ENCODE assay signal across 10 mouse cellular contexts in the genomic region with DNA sequence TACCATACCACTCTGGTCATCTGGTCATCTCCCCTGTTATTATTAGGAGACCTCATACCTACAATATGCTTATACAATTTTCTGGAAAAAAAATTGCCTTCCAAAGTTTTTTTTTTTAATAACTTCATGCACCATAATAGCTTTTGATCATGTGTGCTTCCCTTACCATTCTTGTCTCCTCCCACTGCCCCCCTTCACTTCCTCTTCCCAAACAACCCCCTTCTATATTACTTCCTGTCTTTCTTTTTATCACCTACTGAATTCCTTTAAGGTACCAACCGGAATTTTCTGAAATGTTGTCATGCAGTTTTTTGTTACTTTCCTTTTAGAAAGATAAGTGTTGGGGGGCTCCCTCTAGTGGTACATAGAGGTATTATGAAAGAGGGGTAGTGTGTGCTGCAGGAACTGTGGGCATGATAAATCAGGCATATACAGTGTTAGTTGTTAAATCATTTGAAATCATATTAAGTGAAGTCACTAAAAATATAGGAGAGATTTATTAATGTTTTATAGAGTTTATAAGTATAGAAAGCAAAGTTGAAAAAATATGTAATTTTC. TPM values are rescaled to one million over a fixed set of nuclear protein-coding genes. Genes with fewer than 3 reads are reported as not detected.
DNase-seq lines count a peak whose midpoint lies in the region; ATAC-seq lines count a peak whose summit lies in the region.
"Had no signal": no experiment of that assay in that cellular context is flagged by ENCODE, and none has a peak within 500 bp of the region (broad histone marks: within the 10 kb centered on the region; RNA-seq: fewer than 3 reads in every experiment).

No protein-coding gene starts in this region.

- 5% methylated on average over 1 of the region's 1 CpGs for WGBS in intestine, embryonic 14.5 days
- WGBS in intestine, embryonic 15.5 days, result 2% methylated on average over 1 of the region's 1 CpGs
- 4% methylated on average over 1 of the region's 1 CpGs for WGBS in midbrain, embryonic 15.5 days

- no peak overlapping the region for H3K4me2 ChIP-seq in intestine, embryonic 14.5 days (ENCODE audit: low read length)
- H3K4me2 ChIP-seq in intestine, embryonic 15.5 days (replicated peaks), result no peak overlapping the region
- no peak overlapping the region for H3K4me2 ChIP-seq in midbrain, embryonic 15.5 days
- H3K4me2 ChIP-seq: embryonic facial prominence, embryonic 15.5 days had no signal

- no peaks in the 10 kb centered on the region for H3K27me3 ChIP-seq in intestine, embryonic 14.5 days (replicated peaks; ENCODE audit: control insufficient read depth, insufficient read depth, low read length)
- H3K27me3 ChIP-seq in intestine, embryonic 15.5 days (replicated peaks), result no peaks in the 10 kb centered on the region
- H3K27me3 ChIP-seq in midbrain, embryonic 15.5 days (replicated peaks), result no peaks in the 10 kb centered on the region
- H3K27me3 ChIP-seq: embryonic facial prominence, embryonic 15.5 days had no signal

- ATAC-seq in intestine, embryonic 14.5 days (replicated peaks; ENCODE audit: low FRiP score, low TSS enrichment, low read depth), result no peak
- no peak for ATAC-seq in intestine, embryonic 15.5 days
- ATAC-seq in midbrain, embryonic 15.5 days (replicated peaks), result peak; percentile 64; the same call in 1 of the 2 replicates

- peak; percentile 51 for DNase-seq in intestine, embryonic 14.5 days (ENCODE audit: low spot score)
- peak; percentile 18 for DNase-seq in urinary bladder, postnatal 25 days (ENCODE audit: low spot score)
- no peak for DNase-seq in urinary bladder, postnatal 10 days (ENCODE audit: low spot score)
- DNase-seq in c-Kit-positive CD71-positive TER-119-positive erythroid progenitor cells, embryonic 14.5 days (ENCODE audit: low spot score), result peak; percentile 69
- peak; percentile 91 for DNase-seq in induced T-regulatory cell, adult 2 months (ENCODE audit: low read depth)
- DNase-seq in urinary bladder, adult 2 months (ENCODE audit: low spot score), result no peak

- no peak overlapping the region for H3K9ac ChIP-seq in intestine, embryonic 14.5 days (ENCODE audit: low read length)
- no peak overlapping the region for H3K9ac ChIP-seq in intestine, embryonic 15.5 days
- no peak overlapping the region for H3K9ac ChIP-seq in midbrain, embryonic 15.5 days
- H3K9ac ChIP-seq: embryonic facial prominence, embryonic 15.5 days had no signal

- 0 out of 2 replicates have a peak, but pooled peaks cover 5% of the 10 kb centered on the region for H3K4me1 ChIP-seq in intestine, embryonic 14.5 days (replicated peaks; ENCODE audit: control insufficient read depth, insufficient read depth, low read length)
- H3K4me1 ChIP-seq in intestine, embryonic 15.5 days (replicated peaks), result no peaks in the 10 kb centered on the region
- no peaks in the 10 kb centered on the region for H3K4me1 ChIP-seq in midbrain, embryonic 15.5 days
- H3K4me1 ChIP-seq: embryonic facial prominence, embryonic 15.5 days had no signal

- no peak overlapping the region for H3K27ac ChIP-seq in intestine, embryonic 14.5 days (ENCODE audit: low read depth)
- no peak overlapping the region for H3K27ac ChIP-seq in intestine, embryonic 15.5 days
- no peak overlapping the region for H3K27ac ChIP-seq in midbrain, embryonic 15.5 days
- H3K27ac ChIP-seq: embryonic facial prominence, embryonic 15.5 days; macrophage had no signal

- H3K36me3 ChIP-seq in intestine, embryonic 14.5 days (ENCODE audit: control insufficient read depth, insufficient read depth, low read length), result peaks cover 20% of the 10 kb centered on the region
- peaks cover 7% of the 10 kb centered on the region; the same call in 1 of the 2 replicates for H3K36me3 ChIP-seq in intestine, embryonic 15.5 days
- H3K36me3 ChIP-seq in midbrain, embryonic 15.5 days (replicated peaks), result 0 out of 2 replicates have a peak, but pooled peaks cover 7% of the 10 kb centered on the region

- no peaks in the 10 kb centered on the region for H3K9me3 ChIP-seq in intestine, embryonic 14.5 days (ENCODE audit: control insufficient read depth, low read length)
- no peaks in the 10 kb centered on the region for H3K9me3 ChIP-seq in intestine, embryonic 15.5 days
- no peaks in the 10 kb centered on the region for H3K9me3 ChIP-seq in midbrain, embryonic 15.5 days
- H3K9me3 ChIP-seq: embryonic facial prominence, embryonic 15.5 days had no signal

- H3K4me3 ChIP-seq in intestine, embryonic 14.5 days (ENCODE audit: low read depth, low read length), result no peak overlapping the region
- no peak overlapping the region for H3K4me3 ChIP-seq in intestine, embryonic 15.5 days (replicated peaks)
- no peak overlapping the region for H3K4me3 ChIP-seq in midbrain, embryonic 15.5 days
- H3K4me3 ChIP-seq: embryonic facial prominence, embryonic 15.5 days had no signal

RNA-seq across cellular contexts. Expression of a gene that starts 55.8 kb away (rescaled TPM):
- polyA plus RNA-seq in intestine, embryonic 14.5 days (2014; fragmentation: Nextera tagmentation; extraction: Ambion mirVana), result 3.6 and 4.1 TPM in 2 replicates
- 2.3 and 2.4 TPM in 2 replicates for polyA plus RNA-seq in intestine, embryonic 15.5 days (2015; fragmentation: Nextera tagmentation; extraction: Ambion mirVana)
- 26.7 and 28.3 TPM in 2 replicates for polyA plus RNA-seq in midbrain, embryonic 15.5 days (2015; fragmentation: Nextera tagmentation; extraction: Ambion mirVana)
- polyA plus RNA-seq in urinary bladder, adult 2 months (2012; rRNA removed), result 11.0 and 14.3 TPM in 2 replicates

RNA-seq across cellular contexts. Expression of a gene that starts 58.1 kb away (rescaled TPM):
- 14.7 and 15.7 TPM in 2 replicates for polyA plus RNA-seq in intestine, embryonic 14.5 days (2014; fragmentation: Nextera tagmentation; extraction: Ambion mirVana)
- polyA plus RNA-seq in intestine, embryonic 15.5 days (2015; fragmentation: Nextera tagmentation; extraction: Ambion mirVana), result 19.2 and 20.3 TPM in 2 replicates
- 9.2 and 9.9 TPM in 2 replicates for polyA plus RNA-seq in midbrain, embryonic 15.5 days (2015; fragmentation: Nextera tagmentation; extraction: Ambion mirVana)
- polyA plus RNA-seq in urinary bladder, adult 2 months (2012; rRNA removed), result 5.6 and 7.2 TPM in 2 replicates

Comparison
In these comparisons a context has a peak if more than half of its experiments do, and no peak if none do; other contexts are left out.
1. DNase-seq: peak in intestine, embryonic 14.5 days (single experiment), urinary bladder, postnatal 25 days (single experiment), c-Kit-positive CD71-positive TER-119-positive erythroid progenitor cells, embryonic 14.5 days (single experiment) and induced T-regulatory cell, adult 2 months (single experiment); none in urinary bladder, postnatal 10 days (single experiment) and urinary bladder, adult 2 months (single experiment).